In the genomic region with DNA sequence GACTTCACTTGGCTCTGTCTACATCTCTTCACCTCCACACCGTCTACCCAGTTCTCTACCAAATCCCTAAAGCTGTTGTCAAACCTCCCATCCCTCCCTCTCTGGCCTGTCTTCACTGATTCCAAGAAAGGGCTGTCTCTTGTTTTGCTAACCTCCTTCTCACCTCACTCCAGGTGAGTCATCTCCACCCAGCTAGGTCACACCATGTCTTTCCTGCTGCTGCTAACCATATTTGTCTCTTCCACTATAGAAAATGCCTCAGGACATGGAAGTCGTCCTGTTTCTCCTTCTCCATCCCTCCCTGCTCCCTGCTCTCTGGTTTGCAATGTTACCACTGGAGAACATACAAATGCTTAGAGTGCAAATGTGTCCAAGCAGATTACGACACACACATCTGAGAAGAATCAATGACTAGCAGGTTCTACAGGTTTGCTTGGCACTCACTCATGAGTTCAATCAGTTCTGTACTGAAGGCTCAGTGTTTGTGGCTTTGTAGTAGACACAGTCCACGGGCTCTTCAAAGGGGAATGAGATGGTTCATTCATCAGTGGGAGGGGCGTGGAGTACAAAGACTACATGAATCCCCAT, we compare ENCODE assay signal across 24 mouse cellular contexts.
A peak's percentile ranks its signal among the peaks of the same experiment; 100 is the strongest.
DNase-seq lines count a peak whose midpoint lies in the region; ATAC-seq and TF ChIP-seq lines count a peak whose summit lies in the region.
"Had no signal": no experiment of that assay in that cellular context is flagged by ENCODE, and none has a peak within 500 bp of the region (broad histone marks: within the 10 kb centered on the region; RNA-seq: fewer than 3 reads in every experiment).

No protein-coding gene starts in this region.

- TF ChIP-seq POLR2A in liver, adult 2 months (IDR thresholded peaks at IDR 0.05; ENCODE audit: extremely low read depth, insufficient read depth, low read length): no peak

- no peak overlapping the region for H3K4me3 ChIP-seq in embryonic facial prominence, embryonic 14.5 days (ENCODE audit: low read depth, low read length)
- H3K4me3 ChIP-seq in embryonic facial prominence, embryonic 10.5 days: no peak overlapping the region
- H3K4me3 ChIP-seq in liver, adult 2 months (ENCODE audit: insufficient read depth, low read depth, low read length): no peak overlapping the region
- H3K4me3 ChIP-seq in liver, embryonic 11.5 days (ENCODE audit: low read depth, low read length): no peak overlapping the region
- no peak overlapping the region for H3K4me3 ChIP-seq in stomach, embryonic 16.5 days (replicated peaks; ENCODE audit: low read length)
- H3K4me3 ChIP-seq: embryonic facial prominence, embryonic 13.5 days; gastrocnemius, adult 2 months; heart, adult 2 months; heart, embryonic 10.5 days; heart, embryonic 13.5 days; hindbrain, embryonic 12.5 days; hindbrain, embryonic 15.5 days had no signal

- H3K9me3 ChIP-seq in embryonic facial prominence, embryonic 14.5 days (ENCODE audit: control insufficient read depth, low read length): no peaks in the 10 kb centered on the region
- H3K9me3 ChIP-seq in embryonic facial prominence, embryonic 10.5 days: no peaks in the 10 kb centered on the region
- no peaks in the 10 kb centered on the region for H3K9me3 ChIP-seq in liver, embryonic 11.5 days (ENCODE audit: control insufficient read depth, low read length)
- no peaks in the 10 kb centered on the region for H3K9me3 ChIP-seq in stomach, embryonic 16.5 days (replicated peaks; ENCODE audit: control insufficient read depth, low read length)
- H3K9me3 ChIP-seq: embryonic facial prominence, embryonic 13.5 days; heart, embryonic 10.5 days; heart, embryonic 13.5 days; hindbrain, embryonic 12.5 days; hindbrain, embryonic 15.5 days had no signal

- H3K4me2 ChIP-seq in embryonic facial prominence, embryonic 14.5 days (ENCODE audit: low read depth, low read length): no peak overlapping the region
- H3K4me2 ChIP-seq in liver, embryonic 11.5 days: no peak overlapping the region
- no peak overlapping the region for H3K4me2 ChIP-seq in stomach, embryonic 16.5 days (ENCODE audit: low read depth, low read length)
- H3K4me2 ChIP-seq: embryonic facial prominence, embryonic 13.5 days; heart, embryonic 13.5 days; hindbrain, embryonic 12.5 days; hindbrain, embryonic 15.5 days had no signal

- no peak overlapping the region for H3K9ac ChIP-seq in embryonic facial prominence, embryonic 14.5 days (ENCODE audit: low read depth, low read length)
- H3K9ac ChIP-seq in liver, adult 2 months (ENCODE audit: low read depth, low read length): no peak overlapping the region
- H3K9ac ChIP-seq in liver, embryonic 11.5 days (ENCODE audit: low read depth, low read length): no peak overlapping the region
- no peak overlapping the region for H3K9ac ChIP-seq in stomach, embryonic 16.5 days (ENCODE audit: low read length)
- H3K9ac ChIP-seq: embryonic facial prominence, embryonic 13.5 days; forebrain, postnatal 0 days; heart, embryonic 13.5 days; hindbrain, embryonic 12.5 days; hindbrain, embryonic 15.5 days had no signal

- WGBS in embryonic facial prominence, embryonic 14.5 days: 70% methylated on average over 5 of the region's 5 CpGs
- 73% methylated on average over 5 of the region's 5 CpGs for WGBS in embryonic facial prominence, embryonic 10.5 days
- WGBS in liver, adult 2 months: 53% methylated on average over 5 of the region's 5 CpGs
- 75% methylated on average over 5 of the region's 5 CpGs for WGBS in liver, embryonic 11.5 days
- 73% methylated on average over 5 of the region's 5 CpGs for WGBS in stomach, embryonic 16.5 days

- peaks cover 1% of the 10 kb centered on the region; the same call in 1 of the 2 replicates for H3K4me1 ChIP-seq in embryonic facial prominence, embryonic 14.5 days (ENCODE audit: control insufficient read depth, insufficient read depth, low read length)
- peaks cover under 1% of the 10 kb centered on the region for H3K4me1 ChIP-seq in embryonic facial prominence, embryonic 10.5 days
- no peaks in the 10 kb centered on the region for H3K4me1 ChIP-seq in liver, adult 2 months (ENCODE audit: control insufficient read depth, insufficient read depth, low read length)
- no peaks in the 10 kb centered on the region for H3K4me1 ChIP-seq in liver, embryonic 11.5 days (replicated peaks; ENCODE audit: control insufficient read depth, insufficient read depth, low read length)
- no peaks in the 10 kb centered on the region for H3K4me1 ChIP-seq in stomach, embryonic 16.5 days (ENCODE audit: control insufficient read depth, insufficient read depth, low read length)
- H3K4me1 ChIP-seq: heart, embryonic 10.5 days; heart, embryonic 13.5 days; hindbrain, embryonic 12.5 days; hindbrain, embryonic 15.5 days had no signal

- no peaks in the 10 kb centered on the region for H3K79me2 ChIP-seq in liver, adult 2 months (ENCODE audit: control insufficient read depth, insufficient read depth, low read length)

- DNase-seq in embryonic facial prominence, embryonic 14.5 days (ENCODE audit: low spot score): peak; percentile 59
- DNase-seq in embryonic facial prominence, embryonic 10.5 days (ENCODE audit: low spot score): no peak
- DNase-seq in liver, adult 2 months (ENCODE audit: extremely low read depth, low read depth, low spot score): peak; percentile 16
- DNase-seq in liver, embryonic 11.5 days (ENCODE audit: low spot score): no peak
- DNase-seq in urinary bladder, postnatal 14 days (ENCODE audit: low spot score): peak; percentile 28
- no peak for DNase-seq in urinary bladder, postnatal 10 days (ENCODE audit: low spot score)
- DNase-seq in cerebellum, postnatal 14 days: no peak
- DNase-seq: adrenal gland, adult 8-10 months; adrenal gland, postnatal 25 days; cerebellum, adult 11-12 months; cerebellum, adult 8-10 months; cerebellum, postnatal 10 days; forebrain, postnatal 0 days; gastrocnemius, adult 2 months; gastrocnemius, postnatal 14 days; heart, adult 2 months had no signal

- no peak overlapping the region for H3K27ac ChIP-seq in embryonic facial prominence, embryonic 14.5 days (replicated peaks; ENCODE audit: low read depth, low read length)
- no peak overlapping the region for H3K27ac ChIP-seq in embryonic facial prominence, embryonic 10.5 days (replicated peaks)
- H3K27ac ChIP-seq in liver, adult 2 months (replicated peaks; ENCODE audit: insufficient read depth, low read depth, low read length): no peak overlapping the region
- H3K27ac ChIP-seq in liver, embryonic 11.5 days (ENCODE audit: low read depth, low read length): no peak overlapping the region
- peak overlapping the region; percentile 44 for H3K27ac ChIP-seq in stomach, embryonic 16.5 days (ENCODE audit: low read length)
- H3K27ac ChIP-seq: embryonic facial prominence, embryonic 13.5 days; gastrocnemius, adult 2 months; heart, adult 2 months; heart, embryonic 10.5 days; heart, embryonic 13.5 days; hindbrain, embryonic 12.5 days; hindbrain, embryonic 15.5 days had no signal

- ATAC-seq in embryonic facial prominence, embryonic 14.5 days (ENCODE audit: low read depth): no peak
- ATAC-seq in liver, embryonic 11.5 days (replicated peaks; ENCODE audit: low FRiP score): no peak
- no peak for ATAC-seq in stomach, embryonic 16.5 days (ENCODE audit: insufficient read depth, low FRiP score)
- ATAC-seq: activated CD4-positive, CD25-positive, alpha-beta regulatory T cell, adult 4 months; forebrain, embryonic 14.5 days; forebrain, postnatal 0 days had no signal

- TF ChIP-seq CTCF in liver, adult 2 months (IDR thresholded peaks at IDR 0.05; ENCODE audit: low read depth, low read length): no peak

- no peaks in the 10 kb centered on the region for H3K36me3 ChIP-seq in embryonic facial prominence, embryonic 14.5 days (ENCODE audit: control insufficient read depth, insufficient read depth, low read length)
- H3K36me3 ChIP-seq in embryonic facial prominence, embryonic 10.5 days (replicated peaks): no peaks in the 10 kb centered on the region
- H3K36me3 ChIP-seq in liver, adult 2 months (ENCODE audit: control insufficient read depth, insufficient read depth, low read length): no peaks in the 10 kb centered on the region
- no peaks in the 10 kb centered on the region for H3K36me3 ChIP-seq in liver, embryonic 11.5 days (ENCODE audit: control insufficient read depth, insufficient read depth, low read length)
- no peaks in the 10 kb centered on the region for H3K36me3 ChIP-seq in stomach, embryonic 16.5 days (ENCODE audit: control insufficient read depth, insufficient read depth, low read length)
- H3K36me3 ChIP-seq: embryonic facial prominence, embryonic 13.5 days; heart, embryonic 10.5 days; heart, embryonic 13.5 days; hindbrain, embryonic 12.5 days; hindbrain, embryonic 15.5 days had no signal

- H3K27me3 ChIP-seq in embryonic facial prominence, embryonic 14.5 days (replicated peaks; ENCODE audit: control insufficient read depth, insufficient read depth, low read length): no peaks in the 10 kb centered on the region
- no peaks in the 10 kb centered on the region for H3K27me3 ChIP-seq in embryonic facial prominence, embryonic 10.5 days (replicated peaks; ENCODE audit: low read depth, poor library complexity, severe bottlenecking)
- no peaks in the 10 kb centered on the region for H3K27me3 ChIP-seq in liver, adult 2 months (ENCODE audit: control insufficient read depth, insufficient read depth, low read length)
- no peaks in the 10 kb centered on the region for H3K27me3 ChIP-seq in liver, embryonic 11.5 days (replicated peaks; ENCODE audit: control insufficient read depth, insufficient read depth, low read length)
- no peaks in the 10 kb centered on the region for H3K27me3 ChIP-seq in stomach, embryonic 16.5 days (ENCODE audit: control insufficient read depth, insufficient read depth, low read length)
- H3K27me3 ChIP-seq: embryonic facial prominence, embryonic 13.5 days; heart, embryonic 13.5 days; hindbrain, embryonic 12.5 days; hindbrain, embryonic 15.5 days had no signal

Comparison
In these comparisons a context has a peak if more than half of its experiments do, and no peak if none do; other contexts are left out.
1. DNase-seq: peak in embryonic facial prominence, embryonic 14.5 days (single experiment), liver, adult 2 months (single experiment) and urinary bladder, postnatal 14 days (single experiment); none in embryonic facial prominence, embryonic 10.5 days (single experiment), liver, embryonic 11.5 days (single experiment), urinary bladder, postnatal 10 days (single experiment) and cerebellum, postnatal 14 days (0 of 2).